Mouse (Mus musculus) heart, adult 18-20 months (tissue): ENCODE measurements around the gene Ccl6. TPM values are rescaled to one million over a fixed set of nuclear protein-coding genes. Genes with fewer than 3 reads are reported as not detected.

Experiments
- DNase-seq, 2 experiments: peaks; one replicate each; pipeline ENCODE4 v3.0.0; 2021 to 2022; ENCODE audit warnings: mixed read lengths in 1 of 2
- long read RNA-seq, 2 experiments: library from polyadenylated mRNA; stranded (forward); transcript quantifications; one replicate each; pipeline ENCODE4 v2.0.0; 2021
- total RNA-seq, 2 experiments: library from RNA; stranded (reverse); gene quantifications; 2 replicates each; pipeline ENCODE4 v1.2.3; 2021

The Ccl6 gene
- 10 to 100 TPM; 11.8 to 13.3 TPM for total RNA-seq
- long read RNA-seq, experiment 1, transcript Ccl6-201 (4 exons, 1,440 nt) = major isoform, 6 of 8 reads
- long read RNA-seq, experiment 1, partial matches to known transcripts = 0 of 8 reads
- long read RNA-seq, experiment 1, other reads (novel, unspliced or antisense) = 2 of 8 reads
- long read RNA-seq, experiment 2, transcript Ccl6-201 (4 exons, 1,440 nt) = major isoform, 7 of 12 reads
- long read RNA-seq, experiment 2, partial matches to known transcripts = 1 of 12 reads
- long read RNA-seq, experiment 2, other reads (novel, unspliced or antisense) = 4 of 12 reads

DNA sequence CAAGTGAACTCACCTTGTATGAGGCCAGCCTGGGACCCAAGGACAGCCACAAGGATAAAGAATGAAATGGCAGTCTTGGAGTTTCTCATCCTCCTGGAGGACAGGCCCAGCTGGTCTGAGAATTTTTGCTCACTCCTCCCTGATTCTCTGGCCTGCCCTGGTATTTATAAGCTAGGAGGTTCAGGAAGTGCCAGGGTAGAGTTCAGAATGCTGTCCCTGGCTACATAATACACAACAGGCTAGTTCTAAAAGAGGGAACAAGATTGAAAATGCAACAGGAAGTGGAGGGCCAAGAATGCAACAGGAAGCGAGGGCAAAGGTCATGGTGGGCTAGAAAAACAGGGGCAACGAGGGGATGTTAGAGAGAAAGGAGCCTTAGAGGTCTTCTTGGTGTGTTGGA is at the start of gene Ccl6:
Gene Ccl6 (minus strand): TSS at position 235 of the 400 bp plus-strand sequence.
- DNase-seq = peak; percentile 33 to 50

DNA sequence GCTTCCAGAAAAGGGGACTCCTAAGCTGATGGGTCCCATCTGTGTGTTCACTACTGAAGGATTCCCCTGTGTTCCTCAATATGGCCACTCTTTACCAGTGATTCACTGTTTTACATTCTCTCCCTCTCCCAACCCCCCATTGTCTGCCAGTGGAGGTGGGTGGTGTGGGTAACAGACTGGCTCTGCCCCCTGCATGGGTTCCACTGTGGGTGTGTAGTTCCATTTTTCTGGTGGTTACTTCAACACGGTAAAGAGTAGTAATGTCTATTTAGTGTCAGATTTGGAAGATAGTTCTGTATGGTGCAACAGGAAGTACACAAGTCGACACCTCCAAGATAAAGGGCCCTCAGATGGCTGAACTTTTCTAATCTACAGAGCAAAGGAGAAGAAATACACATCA is 48.3 kb upstream of the Ccl6 start:
- no peak for DNase-seq

DNA sequence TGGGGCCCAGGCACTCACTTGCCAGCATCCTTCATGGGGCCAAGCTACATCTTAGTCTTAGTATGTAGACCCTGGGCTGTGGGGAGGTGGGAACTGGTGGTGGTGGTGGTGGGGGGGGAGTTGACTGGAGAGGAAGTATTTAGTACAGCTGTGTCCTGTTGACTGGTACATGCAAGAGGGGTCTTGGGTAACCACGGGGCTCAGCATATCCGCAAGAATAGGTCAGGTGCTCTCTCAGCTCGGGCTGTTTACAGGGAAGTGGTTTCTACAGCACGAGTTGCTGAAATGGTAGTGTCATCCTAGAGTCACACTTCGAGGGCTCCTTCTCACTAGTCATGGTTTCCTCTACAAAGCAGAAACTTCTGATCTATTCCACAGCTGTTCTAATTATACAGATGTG is 47.3 kb upstream of the Ccl6 start:
- DNase-seq = peak in 1 of 2 experiments; percentile 27

- peak in 1 of 2 experiments; percentile 33 for DNase-seq
Observed at GRCm38 (mm10) chr11:83639533-83639932, 46.6 kb upstream of the Ccl6 start.

- DNase-seq = no peak
Observed at GRCm38 (mm10) chr11:83638934-83639333, 46.0 kb upstream of the Ccl6 start.

DNA sequence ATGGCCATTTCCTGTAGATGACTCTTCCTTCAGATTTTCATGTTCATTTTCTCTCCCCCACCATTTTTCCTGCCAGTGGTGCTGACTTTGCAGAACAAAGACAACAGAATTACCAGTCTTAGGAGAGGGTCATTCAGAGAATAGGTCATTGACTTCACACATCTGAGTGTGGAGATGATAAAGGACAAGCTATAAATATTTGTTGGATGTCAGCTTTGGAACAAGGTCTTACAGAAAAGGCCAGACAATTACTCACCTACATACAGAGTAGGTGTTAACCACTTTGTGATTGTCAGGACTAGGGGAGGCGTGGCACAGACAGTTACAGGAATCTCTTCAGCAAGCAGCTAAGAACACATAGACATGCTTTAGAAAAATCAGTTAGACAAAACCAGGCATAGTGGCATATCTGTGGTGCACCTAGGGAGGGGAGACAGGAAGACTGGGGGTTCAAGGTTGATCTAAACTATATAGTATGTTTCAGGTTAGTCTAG is 43.9 kb upstream of the Ccl6 start:
- peak in 1 of 2 experiments; percentile 37 for DNase-seq

DNA sequence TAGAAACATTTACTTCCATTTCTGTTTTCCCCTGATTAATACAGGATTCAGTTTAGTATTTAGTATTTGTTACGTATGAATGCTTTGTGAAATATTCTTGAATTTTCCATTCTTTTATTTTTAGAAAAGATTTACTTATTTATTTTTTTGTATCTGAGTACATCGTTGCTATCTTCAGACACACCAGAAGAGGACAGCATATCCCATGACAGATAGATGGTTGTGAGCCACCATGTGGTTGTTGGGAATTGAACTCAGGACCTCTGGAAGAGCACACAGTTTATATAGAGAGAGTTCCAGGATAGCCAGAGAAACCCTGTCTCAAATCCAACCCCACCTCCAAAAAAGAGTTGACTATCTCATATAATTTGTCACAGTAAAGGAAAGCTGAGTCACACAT is 42.0 kb upstream of the Ccl6 start:
- DNase-seq = no peak

DNA sequence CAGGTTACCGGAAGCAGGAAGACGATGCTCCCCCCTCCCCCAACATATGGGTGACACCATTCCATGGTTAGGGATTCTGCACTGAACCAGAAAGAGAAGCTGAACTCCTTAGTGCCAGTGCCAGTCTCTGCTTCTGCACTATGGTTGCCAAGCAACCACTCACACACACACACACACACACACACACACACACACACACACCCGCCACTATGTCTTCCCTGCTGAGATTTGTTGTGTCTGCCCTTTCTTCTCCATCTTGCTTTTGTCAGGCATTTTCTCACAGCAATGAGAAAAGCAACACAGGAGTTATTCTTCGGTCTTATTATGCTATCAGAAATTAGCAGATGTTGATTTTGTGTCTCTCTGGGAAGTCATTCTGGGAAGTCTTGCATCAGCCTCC is 41.5 kb upstream of the Ccl6 start:
- DNase-seq = no peak

- peak; percentile 40 to 49 for DNase-seq
Observed at GRCm38 (mm10) chr11:83632744-83633143, 39.9 kb upstream of the Ccl6 start.

GRCm38 (mm10) chr11:83631065-83631464 is 38.2 kb upstream of the Ccl6 start:
- DNase-seq = peak in 1 of 2 experiments; percentile 64

DNA sequence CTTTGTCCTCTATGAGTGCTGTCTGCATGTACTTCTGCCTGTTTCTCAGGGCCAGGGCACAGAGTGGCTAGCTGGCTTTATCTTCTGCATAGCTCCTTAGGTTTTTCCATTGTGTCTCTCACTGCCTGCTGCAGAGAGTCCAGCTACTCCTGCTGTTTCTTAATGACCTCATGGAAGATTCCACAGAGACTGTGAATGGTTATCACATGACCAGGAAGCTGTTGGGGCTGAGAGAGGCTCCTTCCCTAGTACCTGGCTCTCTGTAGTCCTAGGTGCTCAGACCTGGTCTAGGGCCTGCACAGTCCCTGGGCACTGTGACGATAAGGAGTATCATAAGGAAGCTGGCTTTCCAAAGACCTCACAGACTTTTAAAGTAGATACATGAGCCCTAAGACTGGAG is 37.7 kb upstream of the Ccl6 start:
- no peak for DNase-seq

DNA sequence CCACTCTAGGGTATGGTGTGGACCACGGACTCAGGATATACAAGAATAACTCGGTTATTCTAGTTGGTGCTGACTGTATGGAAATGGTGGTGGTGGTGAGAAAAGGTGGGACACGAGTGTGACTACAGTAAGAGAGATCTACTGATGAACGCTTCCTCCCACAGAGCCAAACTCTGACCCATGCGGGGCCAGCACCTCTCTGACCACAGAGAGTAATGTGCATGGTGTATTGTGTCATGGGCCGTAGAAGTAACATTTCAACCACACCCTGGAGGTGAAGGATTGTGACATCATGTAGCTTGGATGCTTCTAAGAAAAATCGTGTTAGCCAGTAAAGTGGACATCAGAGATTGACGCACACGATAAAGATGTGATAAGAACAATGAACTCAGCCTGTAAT is 35.9 kb upstream of the Ccl6 start:
- DNase-seq = no peak

DNA sequence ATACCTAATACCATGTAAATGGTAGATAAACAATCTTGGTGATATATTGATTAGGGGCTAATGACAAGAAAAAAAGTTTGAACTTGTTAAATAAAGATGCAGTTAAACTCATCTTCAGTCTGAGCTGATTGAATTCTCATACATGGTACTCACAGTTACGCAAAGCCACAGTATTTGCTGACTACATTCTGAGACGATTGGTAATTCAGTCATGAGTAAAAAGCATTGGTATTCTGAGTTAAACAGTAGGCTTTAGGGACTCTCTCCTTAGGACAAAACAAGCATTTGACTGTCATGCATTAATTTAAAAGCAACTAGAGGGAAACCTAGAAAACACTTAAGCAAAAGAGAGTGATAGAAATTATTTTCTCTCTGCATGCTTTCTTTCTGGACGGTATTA is 30.7 kb upstream of the Ccl6 start:
- no peak for DNase-seq

- DNase-seq = no peak
Observed at GRCm38 (mm10) chr11:83619037-83619436, 26.1 kb upstream of the Ccl6 start.

GRCm38 (mm10) chr11:83618238-83618637 is 25.4 kb upstream of the Ccl6 start:
- DNase-seq = peak in 1 of 2 experiments; percentile 28

DNA sequence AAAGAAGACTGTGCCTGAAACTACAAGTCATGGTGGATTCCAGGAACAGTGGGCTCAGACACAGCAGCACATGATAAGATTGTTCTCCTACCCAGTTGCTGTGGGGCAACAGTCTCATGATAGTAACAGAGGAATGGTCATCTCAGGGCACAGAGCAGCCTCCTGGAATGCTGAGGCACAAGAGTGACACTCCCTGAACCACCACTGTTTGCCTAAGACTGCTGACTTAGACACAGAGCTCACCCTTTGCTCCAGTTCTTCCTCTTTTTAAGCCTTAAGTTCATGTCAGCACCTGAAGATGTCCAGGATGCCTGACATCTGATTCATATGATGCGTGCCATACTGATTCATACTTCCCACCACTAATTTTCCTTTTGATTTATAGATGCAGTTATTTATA is 23.7 kb upstream of the Ccl6 start:
- peak in 1 of 2 experiments; percentile 37 for DNase-seq

- no peak for DNase-seq
Observed at GRCm38 (mm10) chr11:83610900-83611299, 18.0 kb upstream of the Ccl6 start.

- DNase-seq = no peak
Observed at GRCm38 (mm10) chr11:83606396-83606795, 13.5 kb upstream of the Ccl6 start.

GRCm38 (mm10) chr11:83605535-83605934 is 12.6 kb upstream of the Ccl6 start:
- DNase-seq = no peak

DNA sequence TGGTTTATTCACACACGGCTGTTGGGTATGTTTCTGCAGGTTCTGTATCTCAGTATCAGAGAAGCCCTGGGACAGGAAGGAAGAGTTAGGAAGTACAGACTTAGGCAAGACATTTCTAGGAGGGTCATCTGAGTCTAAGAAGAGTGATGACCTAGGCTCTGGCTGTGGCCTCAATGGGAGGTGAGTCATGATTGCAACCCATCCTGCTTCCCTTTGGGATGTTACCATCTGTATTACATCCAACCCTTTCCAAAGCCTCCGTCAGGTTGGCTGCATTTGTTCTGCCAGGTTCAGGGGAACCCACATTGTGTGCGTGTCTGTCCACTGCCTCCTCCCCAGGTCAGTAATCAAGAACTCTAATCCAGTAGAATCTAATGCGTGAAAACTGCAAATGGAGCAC is 11.8 kb upstream of the Ccl6 start:
- DNase-seq = no peak

- no peak for DNase-seq
Observed at GRCm38 (mm10) chr11:83603399-83603798, 10.5 kb upstream of the Ccl6 start.

GRCm38 (mm10) chr11:83600576-83600975 is 7.7 kb upstream of the Ccl6 start:
- no peak for DNase-seq

- DNase-seq = no peak
Observed at GRCm38 (mm10) chr11:83598991-83599390, 6.1 kb upstream of the Ccl6 start.

GRCm38 (mm10) chr11:83598207-83598837 is 5.4 kb upstream of the Ccl6 start:
- DNase-seq = no peak
